Mouse (Mus musculus) activated CD4-positive, CD25-positive, alpha-beta regulatory T cell, adult 4 months (primary cell): Measurements from ENCODE around the gene Ank. TPM values are rescaled to one million over a fixed set of nuclear protein-coding genes. Genes with fewer than 3 reads are reported as not detected.

ENCODE experiments used
- ATAC-seq: one replicate; pipeline ENCODE4 v1.8.0; 2017
- polyA plus RNA-seq, 2 experiments: library from polyadenylated mRNA; unstranded; fragments of 100-300 nt; shearing (Covaris generic); gene quantifications; one replicate each; pipeline ENCODE4 v1.2.1; 2017

Ank gene
- polyA plus RNA-seq, 2 experiments from 2014 or later, result 11.4 to 12.1 TPM

DNA sequence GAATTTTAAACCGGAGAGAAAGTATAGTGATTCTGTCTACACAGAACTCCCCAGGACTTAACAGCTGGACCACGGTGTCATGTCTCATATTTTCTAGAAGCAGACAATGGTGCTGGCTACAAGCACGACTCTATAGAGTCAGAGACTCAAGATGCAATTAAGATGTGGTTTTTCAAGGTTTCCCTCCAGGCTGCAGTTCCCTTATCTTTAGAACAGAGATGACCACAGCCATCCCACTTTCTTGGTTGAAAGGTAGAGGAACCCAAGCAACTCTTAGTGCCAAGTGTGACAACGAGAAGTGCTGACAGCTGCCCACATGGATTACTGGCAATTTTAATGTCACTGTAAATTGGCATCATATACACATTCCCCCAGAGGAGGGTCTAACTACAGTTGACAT lies 143.1 kb downstream of the Ank start:
- no peak for ATAC-seq

GRCm38 (mm10) chr15:27612533-27613221 lies 146.2 kb downstream of the Ank start:
- ATAC-seq, result peak; percentile 84

DNA sequence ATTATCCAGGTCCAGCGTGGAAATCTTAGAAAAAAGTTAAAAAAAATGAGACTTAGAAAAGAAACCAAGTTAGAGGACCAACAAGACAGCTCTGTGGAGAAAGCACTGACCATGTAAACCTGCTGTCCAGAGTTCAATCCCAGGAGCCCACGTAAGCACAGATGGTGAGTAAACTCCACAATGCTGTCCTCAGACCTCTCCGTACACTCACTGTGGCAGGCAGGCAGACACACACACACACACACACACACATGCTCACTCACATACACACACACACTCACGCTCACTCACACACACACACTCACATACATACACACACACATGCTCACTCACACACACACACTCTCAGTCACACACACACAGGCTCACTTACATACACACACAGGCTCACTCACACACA lies 146.8 kb downstream of the Ank start:
- no peak for ATAC-seq

DNA sequence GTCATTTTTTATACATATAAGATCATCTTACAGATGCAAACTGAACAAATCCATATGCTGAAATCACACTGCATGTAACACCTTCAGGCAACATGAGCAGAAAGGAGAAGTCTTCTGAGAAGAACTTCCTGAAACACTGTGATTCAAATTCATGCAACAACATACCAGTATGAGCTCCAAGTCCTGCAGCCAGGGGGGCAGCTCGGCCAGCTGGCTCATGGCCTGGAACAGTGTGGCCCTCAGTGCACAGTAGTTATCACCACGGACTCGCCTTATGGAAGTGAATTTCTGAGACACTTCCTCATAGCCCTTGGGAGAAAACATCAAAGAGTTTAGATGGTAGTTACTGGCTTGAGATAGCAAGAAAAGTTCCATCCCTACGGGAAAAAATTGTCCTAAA lies 149.7 kb downstream of the Ank start:
- ATAC-seq, result no peak

- no peak for ATAC-seq
Measured at GRCm38 (mm10) chr15:27617227-27617626, 150.8 kb downstream of the Ank start.

DNA sequence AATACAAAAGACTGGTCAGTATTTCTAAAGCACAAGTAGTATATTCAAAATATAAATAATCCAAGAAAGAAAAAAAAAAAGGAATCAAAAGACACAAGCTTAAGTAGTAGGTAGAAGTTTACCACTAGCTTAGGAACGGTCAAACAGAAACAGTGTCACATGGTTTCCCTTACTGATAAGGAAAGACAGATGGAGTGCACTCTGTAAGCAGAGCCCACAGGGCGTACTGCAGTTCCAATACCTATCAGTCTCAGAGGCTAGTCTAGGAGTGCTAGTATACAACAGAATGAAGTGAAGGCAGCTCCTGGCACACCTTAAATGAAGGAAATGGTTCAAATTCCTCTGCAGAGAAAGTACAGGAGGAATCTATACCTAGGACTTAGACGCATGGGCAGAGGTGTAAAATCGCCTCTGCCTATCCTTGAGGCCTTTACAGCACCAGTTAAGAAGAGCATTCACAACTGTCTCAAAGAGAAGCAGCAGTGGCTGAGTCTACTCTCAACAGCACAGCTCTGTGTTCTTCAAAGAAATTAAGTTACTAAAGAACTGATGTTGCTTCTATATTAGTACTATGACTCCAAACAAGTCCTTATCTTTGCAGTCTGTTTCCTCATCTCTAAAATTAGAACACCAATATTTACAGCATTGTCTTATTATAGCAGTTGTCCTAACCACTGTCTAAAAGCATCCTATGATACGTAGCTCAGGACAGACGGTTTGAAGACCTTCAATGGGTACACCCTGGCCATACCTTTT lies 152.5 kb downstream of the Ank start:
- no peak for ATAC-seq

DNA sequence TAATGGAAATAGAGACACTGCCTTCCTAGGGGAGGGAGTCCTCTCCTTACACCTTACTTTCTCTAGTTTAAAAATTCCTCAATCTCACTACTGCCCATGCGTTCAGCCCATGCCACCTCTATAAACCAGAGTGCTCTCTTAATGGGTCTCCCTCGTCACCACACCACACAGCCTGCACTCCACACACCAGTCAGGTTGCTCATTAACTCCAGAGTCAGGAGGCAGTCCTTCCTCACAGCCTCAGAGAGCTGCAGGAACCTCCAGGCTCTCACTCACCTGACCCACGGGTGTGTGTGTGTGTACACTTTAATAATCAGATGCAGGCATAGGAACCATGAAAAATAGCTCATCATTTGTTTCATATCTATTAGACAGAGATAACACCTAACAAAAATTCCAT lies 153.2 kb downstream of the Ank start:
- ATAC-seq, result no peak

DNA sequence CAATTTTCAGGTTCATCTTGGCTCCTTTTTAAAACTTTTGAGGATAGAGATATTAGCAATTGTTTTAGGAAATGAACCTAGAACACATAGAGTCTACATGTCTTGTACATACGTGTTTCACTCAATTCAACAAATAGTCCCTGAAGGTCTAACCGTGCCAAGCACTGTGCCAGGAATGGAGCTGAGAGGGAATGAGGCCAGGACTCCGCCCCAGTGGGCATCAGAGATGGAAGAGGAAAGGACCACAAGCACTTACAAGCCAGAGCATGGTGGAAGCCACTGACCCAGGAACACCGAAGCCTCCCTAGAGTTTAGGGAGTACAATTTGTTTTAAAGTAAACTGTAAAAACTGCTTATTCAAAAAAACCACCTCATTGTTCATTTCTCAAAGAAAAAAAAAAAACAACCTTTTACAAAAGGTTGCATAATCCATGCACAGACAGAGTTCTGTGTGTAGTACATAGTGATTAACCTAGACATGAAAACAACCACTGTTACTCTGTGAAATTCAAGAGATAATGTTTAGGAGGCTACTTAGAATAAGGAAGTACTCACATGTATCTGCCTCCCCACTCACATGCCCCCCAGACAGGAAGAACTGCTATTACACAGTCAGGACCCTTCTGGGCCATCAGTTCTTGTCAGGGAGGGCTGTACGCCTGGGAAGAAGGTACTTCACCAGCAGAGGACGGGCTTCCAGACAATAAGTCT lies 154.2 kb downstream of the Ank start:
- no peak for ATAC-seq

DNA sequence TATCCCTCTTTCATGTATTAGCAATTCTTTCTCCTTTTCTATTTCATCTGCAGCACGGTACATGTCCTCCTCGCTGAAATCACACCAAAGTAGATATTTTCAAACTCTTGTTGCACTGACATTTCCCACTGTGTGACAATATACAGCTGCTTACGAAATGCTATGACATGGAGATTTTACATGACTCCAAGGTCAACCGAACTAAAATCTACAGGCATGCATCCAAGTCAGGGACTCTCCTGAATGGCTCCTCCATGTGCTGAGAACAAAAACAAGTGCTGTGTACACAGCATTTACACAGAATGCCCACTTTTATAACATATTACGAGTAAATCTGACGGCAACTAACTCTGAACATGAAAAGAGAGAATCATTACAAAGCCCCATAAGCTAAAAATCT lies 156.8 kb downstream of the Ank start:
- ATAC-seq, result no peak

DNA sequence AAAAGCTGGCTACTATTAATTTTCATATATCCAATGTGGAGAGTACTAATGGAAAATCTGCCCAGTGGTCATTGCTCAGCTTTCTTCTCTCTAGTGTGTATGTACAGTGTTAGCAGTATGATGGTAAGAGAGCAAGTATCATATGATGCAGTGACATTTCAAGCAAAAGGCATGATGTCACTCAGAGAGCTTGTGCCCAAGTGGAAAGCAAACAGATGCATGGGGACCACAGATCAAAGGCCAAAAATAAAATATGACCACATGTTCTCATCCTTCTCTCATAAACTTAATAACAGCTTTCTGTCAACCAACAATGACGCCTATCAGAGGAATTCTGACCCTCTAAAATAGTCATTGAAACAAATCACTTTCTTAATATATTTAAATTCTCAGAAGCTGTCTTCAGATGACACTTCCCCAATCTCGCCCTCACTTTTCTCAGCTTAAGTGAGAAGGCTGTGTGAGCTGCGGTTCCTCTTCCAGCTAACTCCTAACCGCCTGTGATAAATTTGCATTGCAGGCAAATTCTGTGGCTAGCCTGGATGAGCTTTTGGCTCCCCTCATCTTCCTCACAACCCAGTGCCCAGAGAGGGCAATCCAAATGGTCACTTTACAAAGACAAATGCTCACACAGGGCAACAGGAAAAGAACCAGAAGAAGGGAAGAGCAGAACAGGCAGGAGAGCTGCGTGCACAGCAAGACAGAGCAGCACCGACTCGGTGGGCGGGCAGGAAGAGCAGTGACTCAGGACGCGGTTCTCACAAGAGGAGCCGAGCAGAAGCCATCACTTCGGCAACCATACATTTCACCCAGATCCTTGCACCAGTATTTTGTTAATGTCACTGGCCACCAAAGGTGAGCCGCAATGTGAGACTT lies 158.8 kb downstream of the Ank start:
- ATAC-seq, result no peak

DNA sequence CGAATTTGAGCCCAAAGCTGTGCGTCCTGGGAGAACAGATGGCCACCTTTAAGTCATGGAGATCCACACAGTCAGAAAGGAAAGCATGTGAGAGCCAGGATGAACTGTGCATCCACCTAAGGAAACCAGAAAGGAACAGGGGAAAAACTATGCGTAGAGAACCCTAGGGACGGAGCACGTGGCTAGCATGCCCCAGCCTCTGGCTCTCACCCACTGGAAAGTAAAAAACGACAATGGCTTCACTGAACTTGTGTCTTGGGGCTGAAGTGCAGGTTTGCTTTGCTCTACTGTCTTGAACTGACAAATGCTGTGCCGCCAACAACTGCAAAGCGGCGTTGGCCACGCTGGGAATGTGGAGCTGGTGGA lies 159.4 kb downstream of the Ank start:
- no peak for ATAC-seq

GRCm38 (mm10) chr15:27626314-27626713 lies 159.8 kb downstream of the Ank start:
- no peak for ATAC-seq

- ATAC-seq, result peak; percentile 69
Measured at GRCm38 (mm10) chr15:27627794-27628193, 161.3 kb downstream of the Ank start.

GRCm38 (mm10) chr15:27629046-27629445 lies 162.6 kb downstream of the Ank start:
- no peak for ATAC-seq

- ATAC-seq, result no peak
Measured at GRCm38 (mm10) chr15:27629800-27630600, 163.5 kb downstream of the Ank start.

DNA sequence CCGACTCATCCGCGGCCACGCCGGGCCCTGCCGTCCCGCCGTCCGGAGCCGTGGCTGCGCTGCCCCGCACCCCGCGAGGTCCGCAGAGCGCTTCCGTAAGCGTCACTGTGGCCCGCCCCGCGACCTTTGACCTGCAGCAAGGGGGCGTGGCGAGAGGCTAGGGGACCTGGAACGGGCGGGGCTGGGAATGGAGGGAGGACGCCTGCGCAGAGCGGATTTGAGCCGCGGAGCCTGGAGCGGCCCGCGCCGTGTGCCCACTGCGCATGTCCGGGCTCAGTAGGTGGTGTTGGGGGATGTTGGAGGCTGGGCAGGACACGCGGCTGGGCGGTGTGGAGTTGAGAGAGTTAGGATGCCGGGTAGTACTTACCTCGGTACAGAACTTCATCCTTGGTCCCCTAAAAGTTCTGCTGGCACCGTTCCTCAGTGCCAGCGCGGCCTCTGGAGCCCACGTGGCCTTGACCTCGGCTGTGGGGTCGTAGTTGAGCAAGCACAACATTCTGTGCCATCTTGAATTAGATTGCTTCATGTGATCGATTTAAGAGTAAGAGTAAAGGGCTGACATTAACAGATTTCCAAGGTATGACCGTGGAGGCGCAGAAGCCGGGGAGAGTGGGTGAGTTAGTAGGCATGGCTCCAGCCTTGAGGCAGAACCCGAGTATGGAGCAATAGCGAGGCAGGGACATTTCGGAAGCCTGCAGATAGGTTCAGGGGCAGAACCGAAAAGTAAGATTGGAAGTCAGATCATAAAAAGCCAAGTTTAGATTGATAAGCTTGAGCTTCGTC lies 164.3 kb downstream of the Ank start, which contains the start of gene Otulin:
Gene Otulin (minus strand): TSS at position 93 of the 783 bp plus-strand sequence.
- peak; percentile 77 for ATAC-seq

GRCm38 (mm10) chr15:27633941-27634900 lies 167.7 kb downstream of the Ank start:
- ATAC-seq, result no peak

DNA sequence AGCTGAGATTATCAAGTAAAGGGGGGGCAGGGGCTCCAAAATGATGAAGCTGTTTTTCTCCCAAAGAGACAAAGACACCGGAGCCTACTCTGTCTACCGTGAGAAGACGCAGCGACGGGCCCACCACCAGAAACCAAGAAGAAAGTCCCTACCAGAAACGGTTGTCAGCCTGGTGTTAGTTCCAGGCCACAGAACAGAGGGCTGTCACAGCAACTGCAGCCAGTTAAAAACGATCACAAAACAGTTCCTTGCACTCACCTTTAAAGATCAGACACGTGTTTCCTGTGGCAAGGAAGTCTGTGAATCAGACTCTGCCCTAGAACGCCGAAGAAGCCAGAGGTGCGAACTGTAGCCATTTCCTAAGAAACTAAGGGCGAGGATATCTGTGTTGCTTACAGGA lies 174.7 kb downstream of the Ank start:
- peak; percentile 99 for ATAC-seq

DNA sequence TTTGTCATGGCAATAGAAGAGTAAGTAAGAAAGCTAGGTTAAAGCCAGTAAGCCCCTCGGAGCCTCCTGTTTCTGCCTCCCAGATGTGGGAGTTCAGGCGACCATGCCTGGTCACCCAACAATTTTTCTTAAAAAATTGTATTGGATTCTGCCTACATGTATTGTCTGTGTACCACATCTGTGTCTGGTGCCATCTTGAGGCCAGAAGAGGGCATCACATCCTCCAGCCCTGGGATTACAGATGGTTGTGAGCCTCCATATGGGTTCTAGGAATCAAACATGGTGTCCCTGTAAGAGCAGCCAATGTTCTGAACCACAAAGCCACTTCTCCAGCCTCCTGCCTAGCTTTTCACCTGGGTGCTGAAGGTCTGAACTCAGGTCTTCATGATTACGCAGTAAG lies 176.4 kb downstream of the Ank start:
- no peak for ATAC-seq
